Mouse (Mus musculus): ENCODE data around the gene Heatr3.

- no peak for TF ChIP-seq CTCF (IDR thresholded peaks at IDR 0.05; ENCODE audit: extremely low read depth, insufficient read length, insufficient replicate concordance, low read depth, low read length)
- TF ChIP-seq POLR2A (IDR thresholded peaks at IDR 0.05; ENCODE audit: low read depth, low read length), result no peak
These were observed 60.9 kb downstream of the Heatr3 start for GRCm38 (mm10) chr8:88198551-88198944.
